Mouse (Mus musculus) adrenal gland, postnatal 14 days (tissue): ENCODE measurements at regions not wholly inside any gene's neighbourhood (a gene's known extent, or its start where the extent isn't known, plus 50 kb on each side); places are given as distances from the start of the nearest gene placed in this dataset.
"Not testable (repeated sequence)": the region's sequence is repeated elsewhere in the genome, so short reads cannot be mapped to it uniquely, and the experiment has no call there.

Source experiments
- DNase-seq: peaks from one replicate; pipeline ENCODE4 v3.0.0; 2021; ENCODE audit warnings: mixed read lengths

GRCm38 (mm10) chr6:67673316-67673715, 137.7 kb upstream of the Tacstd2 start:
- DNase-seq: not testable (repeated sequence)

- not testable (repeated sequence) for DNase-seq
Measured at GRCm38 (mm10) chr6:67668073-67668472, 132.5 kb upstream of the Tacstd2 start.

DNA sequence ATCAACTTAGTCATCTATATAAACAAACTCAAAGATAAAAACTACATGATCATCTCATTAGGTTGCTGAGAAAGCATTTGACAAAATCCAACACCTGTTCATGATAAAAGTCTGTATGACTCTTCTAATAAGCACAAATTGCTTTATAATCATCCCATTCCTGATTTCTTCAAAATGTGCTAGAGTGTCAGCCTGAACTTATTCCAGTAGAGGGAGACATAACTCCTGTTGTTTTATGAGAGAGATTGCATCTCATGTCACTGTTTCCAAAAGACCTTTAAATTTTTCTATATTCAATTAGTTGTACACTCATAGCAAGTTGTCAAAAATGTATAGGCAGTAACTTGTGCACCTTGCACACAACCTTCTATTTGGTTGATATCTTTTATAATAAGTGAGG, 96.0 kb upstream of the Tacstd2 start:
- DNase-seq: no peak

GRCm38 (mm10) chr6:67610402-67610801, 74.8 kb upstream of the Tacstd2 start:
- DNase-seq: no peak

GRCm38 (mm10) chr6:67609461-67609860, 73.9 kb upstream of the Tacstd2 start:
- DNase-seq: not testable (repeated sequence)
